Mouse (Mus musculus) bone marrow macrophage, adult 2 months (primary cell): Measurements from ENCODE around the gene 4930503B20Rik.

Experiments used
- CTCF ChIP-seq: IDR thresholded peaks from 2 replicates; pipeline ENCODE4 v1.5.1; 2012; ENCODE audit warnings: low read depth, mild to moderate bottlenecking, low read length, moderate library complexity
- POLR2A ChIP-seq: IDR thresholded peaks from 2 replicates; pipeline ENCODE4 v1.6.1; 2012; ENCODE audit warnings: mild to moderate bottlenecking, low read depth, low read length, borderline replicate concordance

DNA sequence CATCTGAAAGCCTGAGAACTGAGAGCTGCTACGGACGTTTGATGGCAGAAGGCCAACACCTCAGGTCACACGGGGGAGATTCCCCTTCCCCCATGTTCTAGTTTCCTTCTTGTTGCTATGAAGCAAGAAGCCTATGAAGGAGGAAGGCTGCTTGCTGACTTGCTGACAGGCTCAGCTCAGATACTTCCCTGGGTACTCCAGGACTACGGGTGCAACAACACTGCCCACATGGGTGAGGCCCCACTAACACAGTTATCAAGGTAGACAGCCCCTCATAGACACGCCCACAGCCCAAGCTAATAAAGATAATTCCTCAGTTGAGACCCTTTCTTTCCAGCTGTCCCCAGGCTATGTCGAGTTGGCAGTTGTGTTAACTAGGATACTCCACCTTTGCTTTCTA, 2.6 kb upstream of the 4930503B20Rik start:
- TF ChIP-seq POLR2A (no peak), CTCF (no peak)
